Mouse (Mus musculus) forebrain, embryonic 11.5 days (tissue): ENCODE measurements around the gene Gm20425. TPM values are rescaled to one million over a fixed set of nuclear protein-coding genes. Genes with fewer than 3 reads are reported as not detected.

ENCODE experiments used
- ATAC-seq: fragments of 200-750 bp; cut with Nextera tagmentation; replicated peaks from 2 replicates; pipeline ENCODE4 v1.8.0; 2017; ENCODE audit warnings: moderate TSS enrichment; ENCODE audit not compliant: low FRiP score
- DNase-seq: peaks from one replicate; pipeline ENCODE4 v3.0.0-alpha.2; 2017; ENCODE audit warnings: low spot score
- H3K27ac ChIP-seq: fragments of 300-500 bp; sonication (generic); 2 replicates; pipeline ENCODE4 v1.5.1; 2014; ENCODE audit warnings: low read depth, low read length
- H3K27me3 ChIP-seq: fragments of 300-500 bp; sonication (generic); 2 replicates; pipeline ENCODE4 v1.6.1; 2014; ENCODE audit warnings: mild to moderate bottlenecking, low read length, mixed read lengths; ENCODE audit not compliant: control insufficient read depth, insufficient read depth
- H3K36me3 ChIP-seq: fragments of 300-500 bp; sonication (generic); 2 replicates; pipeline ENCODE4 v1.6.1; 2014; ENCODE audit warnings: mild to moderate bottlenecking, low read length, moderate library complexity, mixed read lengths; ENCODE audit not compliant: control insufficient read depth, insufficient read depth
- H3K4me1 ChIP-seq: fragments of 300-500 bp; sonication (generic); replicated peaks from 2 replicates; pipeline ENCODE4 v1.6.1; 2014; ENCODE audit warnings: low read length, mixed read lengths; ENCODE audit not compliant: control insufficient read depth, insufficient read depth
- H3K4me2 ChIP-seq: fragments of 300-500 bp; sonication (generic); 2 replicates; pipeline ENCODE4 v1.6.1; 2014; ENCODE audit warnings: low read depth, mild to moderate bottlenecking, low read length, moderate library complexity, mixed read lengths; ENCODE audit not compliant: severe bottlenecking
- H3K4me3 ChIP-seq: fragments of 300-500 bp; sonication (generic); 2 replicates; pipeline ENCODE4 v1.5.1; 2014; ENCODE audit warnings: low read depth, low read length
- H3K9ac ChIP-seq: fragments of 300-500 bp; sonication (generic); 2 replicates; pipeline ENCODE4 v1.6.1; 2014; ENCODE audit warnings: low read length
- H3K9me3 ChIP-seq: fragments of 300-500 bp; sonication (generic); 2 replicates; pipeline ENCODE4 v1.6.1; 2016; ENCODE audit warnings: low read length, mixed read lengths; ENCODE audit not compliant: control insufficient read depth
- WGBS: fragments of 180-500 bp; shearing (Covaris S2); extraction: QIAGEN DNeasy Blood & Tissue Kit; methylation state at CpG from one replicate; pipeline ENCODE4 v1.1.7; 2014; 5-methylcytosine and 5-hydroxymethylcytosine counted together
- polyA plus RNA-seq: library from polyadenylated mRNA; unstranded; fragments of >200 nt; fragmentation: Nextera tagmentation; extraction: Ambion mirVana; gene quantifications from 2 replicates; pipeline ENCODE4 v1.2.1, GENCODE M21; 2014

The Gm20425 gene
- polyA plus RNA-seq, 1 experiment from 2014 or later, result 3.0 TPM

- 67% methylated on average over 4 of the region's 4 CpGs for WGBS
These were observed 45.3 kb downstream of the Gm20425 start for GRCm38 (mm10) chr9:103184855-103185254.

DNA sequence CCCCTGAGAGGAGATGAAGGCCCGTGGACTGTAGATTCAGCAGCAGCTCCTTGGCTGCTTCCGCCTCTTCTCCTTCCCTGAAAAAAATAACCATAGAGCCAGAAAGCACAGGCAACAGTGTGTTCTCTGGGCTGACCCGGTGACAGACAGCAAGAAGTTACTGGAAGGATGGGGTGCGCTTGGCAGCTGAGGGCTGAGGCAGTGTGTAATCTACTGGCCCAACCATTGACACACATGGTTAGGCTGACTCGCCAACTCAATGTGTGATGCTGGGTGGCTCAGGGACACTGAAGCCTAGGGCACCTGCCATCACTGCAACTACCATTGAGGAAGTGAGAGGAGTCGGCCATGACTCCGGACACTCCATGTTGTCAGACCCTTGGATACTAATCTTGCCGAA is 48.2 kb downstream of the Gm20425 start:
- 92% methylated on average over 8 of the region's 8 CpGs for WGBS
- Histone ChIP-seq H3K36me3 (no peaks in the 10 kb centered on the region), H3K27me3 (no peaks in the 10 kb centered on the region)

More at GRCm38 (mm10) chr9:103184855-103185254, 45.3 kb downstream of the Gm20425 start:
- Histone ChIP-seq H3K9ac (no peak overlapping the region), H3K27me3 (no peaks in the 10 kb centered on the region), H3K27ac (no peak overlapping the region), H3K4me3 (no peak overlapping the region), H3K9me3 (no peaks in the 10 kb centered on the region), H3K4me1 (peaks cover 3% of the 10 kb centered on the region; the same call in 1 of the 2 replicates), H3K36me3 (peaks cover 4% of the 10 kb centered on the region; the same call in 1 of the 2 replicates), H3K4me2 (no peak overlapping the region)
- DNase-seq (no peak), ATAC-seq (no peak)

DNA sequence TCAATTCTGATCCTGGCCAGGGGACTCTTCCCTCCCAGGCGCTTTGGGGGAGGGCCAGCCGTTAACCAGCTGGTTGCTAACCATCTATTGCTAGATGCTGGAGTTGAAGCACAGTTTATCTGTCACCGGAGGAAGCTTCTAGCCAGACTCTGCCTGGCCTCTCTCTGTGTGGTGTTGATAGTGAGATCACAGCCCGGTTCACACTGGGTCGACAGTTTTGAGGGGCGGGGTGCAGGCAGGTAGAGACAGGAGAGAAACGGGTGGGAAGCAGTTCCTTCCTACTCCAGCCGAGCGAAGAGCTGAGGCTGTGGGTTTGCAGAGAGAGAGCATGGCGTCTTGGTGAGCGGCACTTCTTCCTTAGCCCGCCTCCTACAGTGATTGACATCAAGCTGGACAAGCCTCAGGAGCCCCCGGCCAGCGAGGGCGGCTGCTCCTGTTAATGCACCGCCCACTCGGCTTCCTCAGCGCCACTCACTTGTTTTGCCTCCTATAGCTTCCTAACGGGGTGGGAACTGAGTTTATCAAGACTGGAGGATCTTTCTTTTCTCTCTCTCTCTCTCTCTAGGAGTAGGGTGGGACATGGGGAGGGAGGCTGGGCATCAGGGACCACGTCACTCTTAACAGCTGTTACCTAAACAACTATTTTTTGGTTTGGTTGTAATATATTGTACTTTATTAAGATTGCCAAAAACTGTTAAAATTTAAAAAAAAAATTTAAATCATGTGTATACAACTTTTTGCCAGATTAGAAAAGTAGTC is 49.1 kb downstream of the Gm20425 start:
- Histone ChIP-seq H3K27ac (no peak overlapping the region), H3K9ac (peak overlapping the region; percentile 68), H3K36me3 (no peaks in the 10 kb centered on the region), H3K4me1 (peaks cover 3% of the 10 kb centered on the region; the same call in 1 of the 2 replicates), H3K27me3 (no peaks in the 10 kb centered on the region), H3K9me3 (no peaks in the 10 kb centered on the region), H3K4me2 (peak overlapping the region; percentile 58), H3K4me3 (peak overlapping the region; percentile 26)
- DNase-seq (peak; percentile 88), ATAC-seq (peak; percentile 92)
- WGBS, result 4% methylated on average over 20 of the region's 20 CpGs

More for the DNA sequence above, 48.2 kb downstream of the Gm20425 start:
- H3K4me2 ChIP-seq, result no peak overlapping the region
- no peak overlapping the region for H3K4me3 ChIP-seq
- peaks cover 3% of the 10 kb centered on the region; the same call in 1 of the 2 replicates for H3K4me1 ChIP-seq
- H3K9ac ChIP-seq, result no peak overlapping the region
- ATAC-seq, result no peak
- H3K9me3 ChIP-seq, result no peaks in the 10 kb centered on the region
- no peak overlapping the region for H3K27ac ChIP-seq
- no peak for DNase-seq

DNA sequence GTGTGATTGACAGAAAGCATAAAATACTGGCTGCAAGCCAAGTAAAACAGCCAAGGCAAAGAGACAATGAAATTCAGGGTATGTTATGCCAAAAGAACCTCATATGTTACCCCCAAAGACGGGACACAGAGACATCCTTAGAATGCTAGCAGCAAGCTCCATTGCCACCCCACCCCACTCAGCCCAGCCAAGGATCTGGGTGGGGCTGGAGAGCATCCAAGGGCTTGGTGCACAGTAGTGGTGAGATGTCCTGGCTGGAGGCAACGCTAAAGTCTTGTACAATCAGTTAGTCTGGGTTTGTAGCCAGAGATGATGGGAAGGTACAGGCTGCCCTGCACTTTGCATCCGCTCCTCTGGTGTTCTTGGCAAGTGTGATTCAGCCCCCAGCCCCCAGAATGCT is 49.8 kb downstream of the Gm20425 start:
- no peak overlapping the region for H3K27ac ChIP-seq
- 63% methylated on average over 3 of the region's 3 CpGs for WGBS
- no peaks in the 10 kb centered on the region for H3K36me3 ChIP-seq
- H3K9ac ChIP-seq, result peak overlapping the region; percentile 68
- no peak overlapping the region for H3K4me3 ChIP-seq
- no peaks in the 10 kb centered on the region for H3K9me3 ChIP-seq
- H3K4me2 ChIP-seq, result peak overlapping the region; percentile 58; the same call in 1 of the 2 replicates
- H3K4me1 ChIP-seq, result peaks cover 3% of the 10 kb centered on the region; the same call in 1 of the 2 replicates
- DNase-seq (no peak), ATAC-seq (no peak; the same call in 1 of the 2 replicates)
- no peaks in the 10 kb centered on the region for H3K27me3 ChIP-seq

DNA sequence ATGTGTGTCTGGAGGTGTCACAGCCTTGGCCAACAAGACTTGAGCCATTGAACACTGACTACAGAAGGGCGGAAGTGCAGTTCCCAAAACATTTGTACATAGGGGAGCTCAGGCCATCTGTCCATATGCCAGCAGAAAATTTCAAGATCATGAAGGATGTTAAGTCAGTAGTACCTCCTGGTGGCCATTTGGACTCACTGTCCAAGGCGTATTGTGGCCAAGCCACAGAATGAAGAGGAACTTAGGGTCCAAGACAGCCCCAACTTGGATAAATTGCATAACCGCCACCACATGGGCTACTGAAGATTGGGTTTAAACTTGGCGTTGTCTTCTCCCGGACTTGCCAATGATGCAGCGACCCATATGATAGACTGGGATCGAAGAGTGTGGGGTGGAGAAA is 54.4 kb downstream of the Gm20425 start:
- Histone ChIP-seq H3K9me3 (no peaks in the 10 kb centered on the region), H3K4me1 (peaks cover 3% of the 10 kb centered on the region; the same call in 1 of the 2 replicates), H3K27me3 (no peaks in the 10 kb centered on the region), H3K4me2 (no peak overlapping the region), H3K36me3 (no peaks in the 10 kb centered on the region; the same call in 1 of the 2 replicates), H3K4me3 (no peak overlapping the region), H3K27ac (no peak overlapping the region), H3K9ac (no peak overlapping the region)
- ATAC-seq (no peak), DNase-seq (no peak)
- WGBS, result 91% methylated on average over 7 of the region's 7 CpGs

DNA sequence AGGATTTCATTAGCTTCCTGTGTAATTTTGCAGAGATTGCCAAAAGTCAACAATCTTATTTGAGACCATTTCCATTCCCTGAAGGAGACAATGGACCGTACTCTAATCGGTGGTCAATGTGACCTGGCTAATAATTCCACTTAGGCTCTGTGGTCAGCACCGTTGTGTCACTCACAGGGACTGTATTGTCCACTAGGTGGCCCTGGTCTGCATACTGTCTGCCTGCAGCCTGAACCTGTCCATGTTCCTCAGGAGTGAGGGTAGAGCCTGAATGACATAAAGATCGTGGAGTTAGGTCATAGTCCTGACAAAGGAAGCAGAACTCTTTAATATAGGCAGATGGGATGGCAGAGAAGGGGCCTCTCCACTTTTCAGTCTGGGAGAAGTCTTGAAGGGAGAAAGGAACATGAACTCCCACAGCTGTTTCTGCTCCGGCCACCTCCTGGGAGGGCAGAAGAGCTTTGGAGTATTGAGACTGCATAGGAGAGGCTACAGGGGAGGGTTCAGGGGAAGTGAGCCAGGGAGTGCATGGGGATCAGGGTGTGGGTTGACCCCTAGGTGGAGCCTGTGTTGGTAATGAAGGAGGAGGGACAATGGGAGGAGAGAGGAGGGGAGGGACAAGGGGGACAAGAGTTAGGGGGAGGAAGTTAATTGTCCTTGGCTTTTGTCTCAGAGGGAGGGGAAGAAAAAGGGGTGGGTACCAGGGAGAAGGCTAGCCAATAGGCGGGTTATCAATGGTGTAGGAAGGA is 55.2 kb downstream of the Gm20425 start:
- DNase-seq, result no peak
- ATAC-seq, result no peak
- 64% methylated on average over 6 of the region's 6 CpGs for WGBS
- Histone ChIP-seq H3K27ac (no peak overlapping the region), H3K4me2 (no peak overlapping the region), H3K27me3 (no peaks in the 10 kb centered on the region), H3K9me3 (no peaks in the 10 kb centered on the region), H3K4me1 (no peaks in the 10 kb centered on the region), H3K36me3 (no peaks in the 10 kb centered on the region; the same call in 1 of the 2 replicates), H3K9ac (no peak overlapping the region), H3K4me3 (no peak overlapping the region)

DNA sequence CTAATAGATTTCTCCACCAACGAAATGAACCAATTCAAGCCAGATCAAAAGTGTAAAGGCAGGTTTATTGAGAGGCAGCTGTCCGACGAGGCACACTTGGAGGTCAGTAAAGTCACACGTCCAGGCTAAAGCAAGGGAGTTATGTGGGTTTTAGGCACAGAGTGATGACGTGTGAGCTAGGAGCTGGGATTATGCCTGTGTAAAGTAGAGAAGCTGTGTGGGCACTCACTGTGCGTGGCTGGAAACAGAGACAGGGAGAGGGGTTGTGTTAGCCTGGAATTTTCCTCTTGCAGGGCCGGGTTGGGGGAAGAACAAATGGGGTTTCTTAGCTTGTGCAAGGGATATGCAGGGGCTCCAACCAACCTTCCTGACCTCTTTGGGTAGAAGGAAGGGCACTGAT is 61.3 kb downstream of the Gm20425 start:
- no peak overlapping the region for H3K27ac ChIP-seq
- no peak overlapping the region for H3K4me2 ChIP-seq
- H3K9me3 ChIP-seq, result no peaks in the 10 kb centered on the region
- H3K9ac ChIP-seq, result no peak overlapping the region
- no peak overlapping the region for H3K4me3 ChIP-seq
- DNase-seq, result no peak
- no peaks in the 10 kb centered on the region; the same call in 1 of the 2 replicates for H3K36me3 ChIP-seq
- 81% methylated on average over 7 of the region's 7 CpGs for WGBS
- no peak for ATAC-seq
- no peaks in the 10 kb centered on the region for H3K4me1 ChIP-seq
- H3K27me3 ChIP-seq, result no peaks in the 10 kb centered on the region

DNA sequence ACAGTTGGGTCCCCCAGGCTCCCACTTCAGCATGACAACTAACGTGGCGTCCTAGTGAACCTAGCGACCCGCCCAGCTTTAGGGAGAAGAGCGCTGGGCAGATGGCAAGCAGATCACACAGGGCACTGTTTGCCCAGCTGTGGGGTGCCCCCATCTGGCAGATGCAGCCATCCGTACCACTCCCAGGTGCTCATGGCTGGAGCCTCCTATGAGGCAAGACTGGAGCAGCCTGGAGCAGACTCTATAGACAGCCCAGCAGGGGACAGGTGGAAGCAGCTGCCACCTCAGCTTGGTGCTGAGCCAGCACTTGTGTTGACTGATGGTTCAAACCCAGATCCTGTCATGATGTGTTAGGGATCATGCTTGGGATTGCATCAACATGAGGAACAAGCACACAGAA is 62.1 kb downstream of the Gm20425 start:
- Histone ChIP-seq H3K4me3 (no peak overlapping the region), H3K4me1 (no peaks in the 10 kb centered on the region), H3K27me3 (no peaks in the 10 kb centered on the region), H3K9ac (no peak overlapping the region), H3K4me2 (no peak overlapping the region), H3K9me3 (no peaks in the 10 kb centered on the region), H3K36me3 (no peaks in the 10 kb centered on the region; the same call in 1 of the 2 replicates), H3K27ac (no peak overlapping the region)
- ATAC-seq (no peak), DNase-seq (no peak)
- 74% methylated on average over 6 of the region's 6 CpGs for WGBS
